Mouse (Mus musculus) gastrocnemius, adult 8-10 months (tissue): ENCODE measurements around the gene Gm7792. TPM values are rescaled to one million over a fixed set of nuclear protein-coding genes. Genes with fewer than 3 reads are reported as not detected.
"Not testable (repeated sequence)": the region's sequence is repeated elsewhere in the genome, so short reads cannot be mapped to it uniquely, and the experiment has no call there.

Experiments used
- DNase-seq, 2 experiments: peaks; one replicate each; pipeline ENCODE4 v3.0.0; 2022; ENCODE audit warnings: low spot score in 2 of 2
- total RNA-seq, 4 experiments: library from RNA; stranded (reverse); gene quantifications; 2 replicates each; pipeline ENCODE4 v1.2.4; 2022

Gene Gm7792
- not detected for total RNA-seq

- DNase-seq: not testable (repeated sequence)
Measured at GRCm38 (mm10) chr5:93843476-93843875, at the start of gene Gm7792. TSS of gene Gm7792 (plus strand) at chr5:93843776.

Other genes with a start within 250 kb of the Gm7792 start
- not detected for gene C87414, start 172.2 kb upstream of the Gm7792 start, total RNA-seq
- gene Gm16429, start 85.3 kb downstream of the Gm7792 start, total RNA-seq: not detected
- gene BC061212, start 226.8 kb downstream of the Gm7792 start, total RNA-seq: not detected
- gene Gm6351, start 232.6 kb downstream of the Gm7792 start, total RNA-seq: not detected